Mouse (Mus musculus) forebrain, embryonic 11.5 days (tissue): ENCODE measurements around the gene Slc8b1. TPM values are rescaled to one million over a fixed set of nuclear protein-coding genes. Genes with fewer than 3 reads are reported as not detected.

Experiments
- ATAC-seq: fragments of 200-750 bp; cut with Nextera tagmentation; replicated peaks from 2 replicates; pipeline ENCODE4 v1.8.0; 2017; ENCODE audit warnings: moderate TSS enrichment; ENCODE audit not compliant: low FRiP score
- DNase-seq: peaks from one replicate; pipeline ENCODE4 v3.0.0-alpha.2; 2017; ENCODE audit warnings: low spot score
- H3K27ac ChIP-seq: fragments of 300-500 bp; sonication (generic); 2 replicates; pipeline ENCODE4 v1.5.1; 2014; ENCODE audit warnings: low read depth, low read length
- H3K27me3 ChIP-seq: fragments of 300-500 bp; sonication (generic); 2 replicates; pipeline ENCODE4 v1.6.1; 2014; ENCODE audit warnings: mild to moderate bottlenecking, low read length, mixed read lengths; ENCODE audit not compliant: control insufficient read depth, insufficient read depth
- H3K36me3 ChIP-seq: fragments of 300-500 bp; sonication (generic); 2 replicates; pipeline ENCODE4 v1.6.1; 2014; ENCODE audit warnings: mild to moderate bottlenecking, low read length, moderate library complexity, mixed read lengths; ENCODE audit not compliant: control insufficient read depth, insufficient read depth
- H3K4me1 ChIP-seq: fragments of 300-500 bp; sonication (generic); replicated peaks from 2 replicates; pipeline ENCODE4 v1.6.1; 2014; ENCODE audit warnings: low read length, mixed read lengths; ENCODE audit not compliant: control insufficient read depth, insufficient read depth
- H3K4me2 ChIP-seq: fragments of 300-500 bp; sonication (generic); 2 replicates; pipeline ENCODE4 v1.6.1; 2014; ENCODE audit warnings: low read depth, mild to moderate bottlenecking, low read length, moderate library complexity, mixed read lengths; ENCODE audit not compliant: severe bottlenecking
- H3K4me3 ChIP-seq: fragments of 300-500 bp; sonication (generic); 2 replicates; pipeline ENCODE4 v1.5.1; 2014; ENCODE audit warnings: low read depth, low read length
- H3K9ac ChIP-seq: fragments of 300-500 bp; sonication (generic); 2 replicates; pipeline ENCODE4 v1.6.1; 2014; ENCODE audit warnings: low read length
- H3K9me3 ChIP-seq: fragments of 300-500 bp; sonication (generic); 2 replicates; pipeline ENCODE4 v1.6.1; 2016; ENCODE audit warnings: low read length, mixed read lengths; ENCODE audit not compliant: control insufficient read depth
- WGBS: fragments of 180-500 bp; shearing (Covaris S2); extraction: QIAGEN DNeasy Blood & Tissue Kit; methylation state at CpG from one replicate; pipeline ENCODE4 v1.1.7; 2014; 5-methylcytosine and 5-hydroxymethylcytosine counted together
- polyA plus RNA-seq: library from polyadenylated mRNA; unstranded; fragments of >200 nt; fragmentation: Nextera tagmentation; extraction: Ambion mirVana; gene quantifications from 2 replicates; pipeline ENCODE4 v1.2.1, GENCODE M21; 2014

Slc8b1 gene
- polyA plus RNA-seq, 1 experiment from 2014 or later, result 2.9 TPM

GRCm38 (mm10) chr5:120512911-120513555, 2.1 kb downstream of the Slc8b1 start:
- Histone ChIP-seq H3K27ac (no peak overlapping the region), H3K4me2 (no peak overlapping the region), H3K27me3 (peaks cover 2% of the 10 kb centered on the region; the same call in 1 of the 2 replicates), H3K36me3 (no peaks in the 10 kb centered on the region), H3K9me3 (no peaks in the 10 kb centered on the region), H3K9ac (no peak overlapping the region), H3K4me3 (no peak overlapping the region), H3K4me1 (0 out of 2 replicates have a peak, but pooled peaks cover 9% of the 10 kb centered on the region)
- 44% methylated on average over 15 of the region's 15 CpGs for WGBS
- ATAC-seq (no peak), DNase-seq (no peak)

GRCm38 (mm10) chr5:120514031-120514677, 3.2 kb downstream of the Slc8b1 start:
- H3K27ac ChIP-seq, result no peak overlapping the region
- ATAC-seq (no peak), DNase-seq (no peak)
- H3K4me2 ChIP-seq, result no peak overlapping the region
- no peak overlapping the region for H3K4me3 ChIP-seq
- 0 out of 2 replicates have a peak, but pooled peaks cover 9% of the 10 kb centered on the region for H3K4me1 ChIP-seq
- no peak overlapping the region for H3K9ac ChIP-seq
- peaks cover 2% of the 10 kb centered on the region; the same call in 1 of the 2 replicates for H3K27me3 ChIP-seq
- 94% methylated on average over 9 of the region's 9 CpGs for WGBS
- no peaks in the 10 kb centered on the region for H3K36me3 ChIP-seq
- no peaks in the 10 kb centered on the region for H3K9me3 ChIP-seq

- no peak for DNase-seq
- no peak overlapping the region for H3K27ac ChIP-seq
These were observed 3.8 kb downstream of the Slc8b1 start for GRCm38 (mm10) chr5:120514754-120515153.

GRCm38 (mm10) chr5:120515451-120515850, 4.5 kb downstream of the Slc8b1 start:
- Histone ChIP-seq H3K9ac (no peak overlapping the region; the same call in 1 of the 2 replicates), H3K36me3 (no peaks in the 10 kb centered on the region), H3K27ac (no peak overlapping the region), H3K4me2 (no peak overlapping the region), H3K9me3 (no peaks in the 10 kb centered on the region), H3K4me3 (no peak overlapping the region), H3K27me3 (peaks cover 2% of the 10 kb centered on the region; the same call in 1 of the 2 replicates), H3K4me1 (0 out of 2 replicates have a peak, but pooled peaks cover 5% of the 10 kb centered on the region)
- ATAC-seq, result no peak
- DNase-seq, result no peak
- WGBS, result 74% methylated on average over 7 of the region's 7 CpGs

More at GRCm38 (mm10) chr5:120514754-120515153, 3.8 kb downstream of the Slc8b1 start:
- Histone ChIP-seq H3K36me3 (no peaks in the 10 kb centered on the region), H3K27me3 (peaks cover 2% of the 10 kb centered on the region; the same call in 1 of the 2 replicates), H3K9me3 (no peaks in the 10 kb centered on the region), H3K4me2 (no peak overlapping the region), H3K4me3 (no peak overlapping the region), H3K4me1 (0 out of 2 replicates have a peak, but pooled peaks cover 9% of the 10 kb centered on the region), H3K9ac (no peak overlapping the region; the same call in 1 of the 2 replicates)
- WGBS, result 43% methylated on average over 4 of the region's 4 CpGs
- no peak for ATAC-seq

- H3K4me1 ChIP-seq, result 0 out of 2 replicates have a peak, but pooled peaks cover 2% of the 10 kb centered on the region
- H3K4me3 ChIP-seq, result no peak overlapping the region
- no peaks in the 10 kb centered on the region for H3K36me3 ChIP-seq
- ATAC-seq, result no peak
- H3K27ac ChIP-seq, result no peak overlapping the region
- H3K4me2 ChIP-seq, result no peak overlapping the region
- H3K9ac ChIP-seq, result no peak overlapping the region
- DNase-seq, result no peak
- WGBS, result 69% methylated on average over 15 of the region's 15 CpGs
- no peaks in the 10 kb centered on the region for H3K9me3 ChIP-seq
- H3K27me3 ChIP-seq, result peaks cover 2% of the 10 kb centered on the region; the same call in 1 of the 2 replicates
These were observed 5.4 kb downstream of the Slc8b1 start for GRCm38 (mm10) chr5:120516221-120516984.

- no peak overlapping the region for H3K9ac ChIP-seq
- H3K27ac ChIP-seq, result no peak overlapping the region
- DNase-seq (no peak), ATAC-seq (no peak)
- no peaks in the 10 kb centered on the region for H3K9me3 ChIP-seq
- H3K4me1 ChIP-seq, result 0 out of 2 replicates have a peak, but pooled peaks cover 2% of the 10 kb centered on the region
- no peak overlapping the region for H3K4me2 ChIP-seq
- H3K36me3 ChIP-seq, result no peaks in the 10 kb centered on the region
- 61% methylated on average over 9 of the region's 9 CpGs for WGBS
- H3K27me3 ChIP-seq, result no peaks in the 10 kb centered on the region
- H3K4me3 ChIP-seq, result no peak overlapping the region
These were observed 6.6 kb downstream of the Slc8b1 start for GRCm38 (mm10) chr5:120517552-120517951.

- DNase-seq, result no peak
- H3K4me3 ChIP-seq, result no peak overlapping the region
- no peak overlapping the region for H3K27ac ChIP-seq
- WGBS, result 87% methylated on average over 3 of the region's 3 CpGs
- no peaks in the 10 kb centered on the region for H3K4me1 ChIP-seq
- no peaks in the 10 kb centered on the region for H3K27me3 ChIP-seq
- no peaks in the 10 kb centered on the region for H3K36me3 ChIP-seq
- ATAC-seq, result no peak
- H3K9me3 ChIP-seq, result no peaks in the 10 kb centered on the region
- no peak overlapping the region for H3K9ac ChIP-seq
- H3K4me2 ChIP-seq, result no peak overlapping the region
These were observed 11.7 kb downstream of the Slc8b1 start for GRCm38 (mm10) chr5:120522649-120523048.

- H3K27ac ChIP-seq, result no peak overlapping the region
- H3K4me2 ChIP-seq, result no peak overlapping the region
- H3K4me1 ChIP-seq, result no peaks in the 10 kb centered on the region
- H3K4me3 ChIP-seq, result no peak overlapping the region
- H3K9ac ChIP-seq, result no peak overlapping the region
- ATAC-seq (no peak), DNase-seq (no peak)
- 96% methylated on average over 2 of the region's 2 CpGs for WGBS
- H3K36me3 ChIP-seq, result no peaks in the 10 kb centered on the region
- no peaks in the 10 kb centered on the region for H3K27me3 ChIP-seq
- H3K9me3 ChIP-seq, result no peaks in the 10 kb centered on the region
These were observed 13.8 kb downstream of the Slc8b1 start for GRCm38 (mm10) chr5:120524736-120525135.
